8 mouse cellular contexts compared by ENCODE assay signal in genomic region chr6:122810022-122810614, GRCm38 (mm10). TPM values are rescaled to one million over a fixed set of nuclear protein-coding genes. Genes with fewer than 3 reads are reported as not detected.
DNase-seq lines count a peak whose midpoint lies in the region; ATAC-seq lines count a peak whose summit lies in the region.

No protein-coding gene starts in this region.

- peak; percentile 45 for DNase-seq in adrenal gland, postnatal 10 days
- no peak for DNase-seq in adrenal gland, postnatal 25 days
- no peak for DNase-seq in neural tube, embryonic 11.5 days (ENCODE audit: low spot score)
- DNase-seq in neural tube, embryonic 10.5 days (ENCODE audit: extremely low spot score, low spot score), result no peak
- DNase-seq in hindbrain, embryonic 11.5 days (ENCODE audit: low spot score), result no peak
- peak; percentile 89 for DNase-seq in midbrain, embryonic 11.5 days (ENCODE audit: low spot score, missing footprints)
- no peak for DNase-seq in embryo, embryonic 10 days (ENCODE audit: low spot score)
- DNase-seq in kidney, postnatal 10 days, result no peak

- H3K4me3 ChIP-seq in neural tube, embryonic 11.5 days (ENCODE audit: low read depth, low read length), result peak overlapping the region; percentile 52
- peak overlapping the region; percentile 70 for H3K4me3 ChIP-seq in hindbrain, embryonic 11.5 days (ENCODE audit: low read depth, low read length)
- H3K4me3 ChIP-seq in midbrain, embryonic 11.5 days (ENCODE audit: low read depth, low read length), result peak overlapping the region; percentile 66

- H3K4me1 ChIP-seq in neural tube, embryonic 11.5 days (ENCODE audit: control insufficient read depth, insufficient read depth, low read length), result no peaks in the 10 kb centered on the region
- no peaks in the 10 kb centered on the region for H3K4me1 ChIP-seq in hindbrain, embryonic 11.5 days (replicated peaks; ENCODE audit: control insufficient read depth, insufficient read depth, low read length)
- H3K4me1 ChIP-seq in midbrain, embryonic 11.5 days (ENCODE audit: control insufficient read depth, insufficient read depth, low read length), result peaks cover 4% of the 10 kb centered on the region

- no peaks in the 10 kb centered on the region for H3K36me3 ChIP-seq in neural tube, embryonic 11.5 days (ENCODE audit: control insufficient read depth, insufficient read depth, low read length)
- H3K36me3 ChIP-seq in hindbrain, embryonic 11.5 days (ENCODE audit: control insufficient read depth, insufficient read depth, low read length), result no peaks in the 10 kb centered on the region
- no peaks in the 10 kb centered on the region for H3K36me3 ChIP-seq in midbrain, embryonic 11.5 days (ENCODE audit: control insufficient read depth, insufficient read depth, low read length)

- H3K27ac ChIP-seq in neural tube, embryonic 11.5 days (ENCODE audit: low read depth, low read length), result peak overlapping the region; percentile 58
- H3K27ac ChIP-seq in hindbrain, embryonic 11.5 days (ENCODE audit: low read depth, low read length), result peak overlapping the region; percentile 97
- peak overlapping the region; percentile 57 for H3K27ac ChIP-seq in midbrain, embryonic 11.5 days (ENCODE audit: low read depth, low read length)

- no peaks in the 10 kb centered on the region for H3K27me3 ChIP-seq in neural tube, embryonic 11.5 days (ENCODE audit: control insufficient read depth, insufficient read depth, low read length)
- H3K27me3 ChIP-seq in hindbrain, embryonic 11.5 days (ENCODE audit: control insufficient read depth, insufficient read depth, low read length), result no peaks in the 10 kb centered on the region
- no peaks in the 10 kb centered on the region for H3K27me3 ChIP-seq in midbrain, embryonic 11.5 days (ENCODE audit: control insufficient read depth, insufficient read depth, low read length)

- peak overlapping the region; percentile 47 for H3K9ac ChIP-seq in neural tube, embryonic 11.5 days (ENCODE audit: low read length)
- H3K9ac ChIP-seq in hindbrain, embryonic 11.5 days (ENCODE audit: low read depth, low read length), result peak overlapping the region; percentile 48
- H3K9ac ChIP-seq in midbrain, embryonic 11.5 days (ENCODE audit: low read length), result peak overlapping the region; percentile 55

- ATAC-seq in neural tube, embryonic 11.5 days (ENCODE audit: insufficient read depth, low FRiP score, low TSS enrichment), result no peak; the same call in 1 of the 2 replicates
- peak; percentile 2; the same call in 1 of the 2 replicates for ATAC-seq in hindbrain, embryonic 11.5 days (ENCODE audit: low FRiP score)
- no peak for ATAC-seq in midbrain, embryonic 11.5 days (ENCODE audit: low FRiP score)

- no peaks in the 10 kb centered on the region for H3K9me3 ChIP-seq in neural tube, embryonic 11.5 days (ENCODE audit: control insufficient read depth, low read length)
- no peaks in the 10 kb centered on the region for H3K9me3 ChIP-seq in hindbrain, embryonic 11.5 days (ENCODE audit: control insufficient read depth, low read length)
- H3K9me3 ChIP-seq in midbrain, embryonic 11.5 days (ENCODE audit: control insufficient read depth, low read length), result no peaks in the 10 kb centered on the region

- 0% methylated on average over 11 of the region's 11 CpGs for WGBS in neural tube, embryonic 11.5 days
- 1% methylated on average over 11 of the region's 11 CpGs for WGBS in hindbrain, embryonic 11.5 days
- WGBS in midbrain, embryonic 11.5 days, result 3% methylated on average over 11 of the region's 11 CpGs

- H3K4me2 ChIP-seq in neural tube, embryonic 11.5 days (ENCODE audit: low read depth), result peak overlapping the region; percentile 58
- H3K4me2 ChIP-seq in hindbrain, embryonic 11.5 days (replicated peaks; ENCODE audit: low read depth, low read length), result peak overlapping the region; percentile 55
- H3K4me2 ChIP-seq in midbrain, embryonic 11.5 days, result peak overlapping the region; percentile 58

RNA-seq across cellular contexts. Expression of gene Slc2a3, which starts 8.7 kb away (rescaled TPM):
- 10 to 100 TPM; 10.1 to 12.9 TPM for total RNA-seq in adrenal gland, postnatal 10 days (2021)
- 4.8 and 7.9 TPM in 2 replicates for total RNA-seq in adrenal gland, postnatal 25 days (2021)
- 31.1 and 39.5 TPM in 2 replicates for polyA plus RNA-seq in neural tube, embryonic 11.5 days (2014; fragmentation: Nextera tagmentation; extraction: Ambion mirVana)
- 23.5 and 29.2 TPM in 2 replicates for polyA plus RNA-seq in hindbrain, embryonic 11.5 days (2014; fragmentation: Nextera tagmentation; extraction: Ambion mirVana)
- 24.4 and 25.5 TPM in 2 replicates for polyA plus RNA-seq in midbrain, embryonic 11.5 days (2014; fragmentation: Nextera tagmentation; extraction: Ambion mirVana)

RNA-seq across cellular contexts. Expression of gene Foxj2, which starts 9.6 kb away (rescaled TPM):
- 10 to 100 TPM; 16.7 to 18.5 TPM for total RNA-seq in adrenal gland, postnatal 10 days (2021)
- 22.0 and 22.8 TPM in 2 replicates for total RNA-seq in adrenal gland, postnatal 25 days (2021)
- polyA plus RNA-seq in neural tube, embryonic 11.5 days (2014; fragmentation: Nextera tagmentation; extraction: Ambion mirVana), result 4.8 and 5.1 TPM in 2 replicates
- polyA plus RNA-seq in hindbrain, embryonic 11.5 days (2014; fragmentation: Nextera tagmentation; extraction: Ambion mirVana), result 3.0 and 4.0 TPM in 2 replicates
- polyA plus RNA-seq in midbrain, embryonic 11.5 days (2014; fragmentation: Nextera tagmentation; extraction: Ambion mirVana), result 3.0 and 3.6 TPM in 2 replicates

RNA-seq across cellular contexts. Expression of gene C3ar1, which starts 45.8 kb away (rescaled TPM):
- total RNA-seq in adrenal gland, postnatal 10 days (2021), result 1 to 10 TPM; 1.7 to 2.2 TPM
- 1.9 and 3.0 TPM in 2 replicates for total RNA-seq in adrenal gland, postnatal 25 days (2021)
- 1.8 and 2.1 TPM in 2 replicates for polyA plus RNA-seq in neural tube, embryonic 11.5 days (2014; fragmentation: Nextera tagmentation; extraction: Ambion mirVana)
- polyA plus RNA-seq in hindbrain, embryonic 11.5 days (2014; fragmentation: Nextera tagmentation; extraction: Ambion mirVana), result 1.8 and 2.0 TPM in 2 replicates
- 2.0 and 2.4 TPM in 2 replicates for polyA plus RNA-seq in midbrain, embryonic 11.5 days (2014; fragmentation: Nextera tagmentation; extraction: Ambion mirVana)

Comparison
In these comparisons a context has a peak if more than half of its experiments do, and no peak if none do; other contexts are left out.
1. DNase-seq: peak in adrenal gland, postnatal 10 days (single experiment) and midbrain, embryonic 11.5 days (single experiment); none in adrenal gland, postnatal 25 days (single experiment), neural tube, embryonic 11.5 days (single experiment), neural tube, embryonic 10.5 days (single experiment), hindbrain, embryonic 11.5 days (single experiment), embryo, embryonic 10 days (single experiment) and kidney, postnatal 10 days (single experiment).
2. Peak in every context shown above with its lines, with median percentiles within 50 percentile points of each other: H3K27ac ChIP-seq, H3K4me2 ChIP-seq, H3K4me3 ChIP-seq and H3K9ac ChIP-seq.